Comparison of ENCODE assay signal across 22 mouse cellular contexts in the genomic region with DNA sequence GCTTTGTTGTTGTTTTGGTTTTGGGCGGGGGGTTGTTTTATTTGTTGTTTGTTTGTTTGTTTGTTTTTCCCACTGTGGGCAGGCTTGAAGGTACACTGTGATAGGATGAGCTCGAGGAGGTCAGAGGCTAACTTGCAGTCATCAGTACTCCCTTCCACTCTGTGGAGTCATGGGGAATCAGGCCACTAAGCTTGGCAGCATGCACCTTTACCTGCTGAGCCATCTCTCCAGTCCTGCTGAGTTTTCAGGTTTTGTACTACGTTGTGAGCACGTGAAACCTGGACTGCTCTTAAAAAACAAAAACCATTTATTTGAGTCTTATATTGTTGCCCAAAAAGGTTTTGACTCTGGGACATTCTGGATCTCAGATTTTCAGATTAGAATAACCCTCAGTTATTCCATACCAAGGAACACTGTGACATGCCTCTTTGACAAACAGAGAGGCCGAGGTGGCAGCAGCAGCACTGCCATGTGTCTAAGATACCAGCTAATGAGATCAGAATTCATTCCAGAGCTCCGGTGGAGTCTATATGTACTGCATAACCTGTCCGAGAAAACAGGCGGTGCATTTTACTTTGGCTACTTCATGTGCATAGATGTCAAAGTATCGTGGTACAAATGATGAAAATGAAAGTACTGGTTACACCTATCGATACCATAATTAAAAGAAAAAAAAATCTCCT. TPM values are rescaled to one million over a fixed set of nuclear protein-coding genes. Genes with fewer than 3 reads are reported as not detected.
DNase-seq lines count a peak whose midpoint lies in the region; TF ChIP-seq lines count a peak whose summit lies in the region.
"Had no signal": no experiment of that assay in that cellular context is flagged by ENCODE, and none has a peak within 500 bp of the region (broad histone marks: within the 10 kb centered on the region; RNA-seq: fewer than 3 reads in every experiment).

No protein-coding gene starts in this region.

- no peak overlapping the region for H3K27ac ChIP-seq in gastrocnemius, adult 2 months
- H3K27ac ChIP-seq: forebrain, embryonic 10.5 days; forebrain, embryonic 13.5 days; heart, embryonic 15.5 days; hindbrain, embryonic 14.5 days; hindbrain, postnatal 0 days had no signal

- no peak overlapping the region for H3K4me3 ChIP-seq in gastrocnemius, adult 2 months
- H3K4me3 ChIP-seq: forebrain, embryonic 10.5 days; forebrain, embryonic 13.5 days; heart, embryonic 12.5 days; heart, embryonic 15.5 days had no signal

- intact Hi-C loops in heart, postnatal 36 days (cut with DNase I): no loop called here
- intact Hi-C loops in gastrocnemius, adult 2 months (cut with DNase I): no loop called here

- no peak for TF ChIP-seq CTCF in gastrocnemius, adult 2 months (IDR thresholded peaks at IDR 0.05)

- peak; percentile 36 for DNase-seq in heart, adult 11 months
- DNase-seq in heart, postnatal 36 days: no peak
- peak; percentile 48 for DNase-seq in cerebellum, adult 11-12 months
- DNase-seq in cerebellum, adult 9-10 months: peak; percentile 58
- DNase-seq in cerebellum, postnatal 36 days: peak; percentile 19 to 32
- no peak for DNase-seq in right cerebral cortex, postnatal 4 days
- DNase-seq in ovary, postnatal 36 days (ENCODE audit: low spot score): no peak
- DNase-seq in gastrocnemius, adult 2 months: no peak
- DNase-seq: adrenal gland, adult 2 months; adrenal gland, postnatal 14 days; B cell, adult 2 months; gastrocnemius, postnatal 14 days; heart, adult 18-20 months; heart, postnatal 10 days; heart, postnatal 4 days; kidney, adult 18-20 months had no signal

RNA-seq across cellular contexts. Expression of gene Rell1, which starts 52.1 kb away (rescaled TPM):
- 10 to 100 TPM; 10.6 to 11.9 TPM for total RNA-seq in heart, postnatal 36 days (2021)
- 10 to 100 TPM in 1 of 2 experiments, 1 to 10 TPM in 1; 8.0 to 12.5 TPM for total RNA-seq in gastrocnemius, adult 2 months (2021)

Comparison
In these comparisons a context has a peak if more than half of its experiments do, and no peak if none do; other contexts are left out.
1. DNase-seq: peak in heart, adult 11 months (single experiment), cerebellum, adult 11-12 months (single experiment), cerebellum, adult 9-10 months (single experiment) and cerebellum, postnatal 36 days (2 of 2); none in heart, postnatal 36 days (0 of 2), right cerebral cortex, postnatal 4 days (single experiment), ovary, postnatal 36 days (single experiment) and gastrocnemius, adult 2 months (single experiment).